Mouse (Mus musculus) midbrain, embryonic 14.5 days (tissue): Measurements from ENCODE around the gene Krtap3-2. TPM values are rescaled to one million over a fixed set of nuclear protein-coding genes. Genes with fewer than 3 reads are reported as not detected.
A peak's percentile ranks its signal among the peaks of the same experiment; 100 is the strongest.

ENCODE experiments used
- ATAC-seq: fragments of 200-750 bp; cut with Nextera tagmentation; 2 replicates; pipeline ENCODE4 v1.8.0; 2017; ENCODE audit warnings: moderate number of reproducible peaks, moderate library complexity; ENCODE audit not compliant: low FRiP score, low TSS enrichment
- DNase-seq: peaks from one replicate; pipeline ENCODE4 v3.0.0-alpha.2; 2015
- H3K27ac ChIP-seq: fragments of 300-500 bp; sonication (generic); replicated peaks from 2 replicates; pipeline ENCODE4 v1.5.1; 2014; ENCODE audit warnings: mild to moderate bottlenecking, low read depth, low read length, moderate library complexity
- H3K27me3 ChIP-seq: fragments of 300-500 bp; sonication (generic); 2 replicates; pipeline ENCODE4 v1.6.1; 2014; ENCODE audit warnings: low read length, control low read depth, mixed read lengths; ENCODE audit not compliant: control insufficient read depth, insufficient read depth
- H3K36me3 ChIP-seq: fragments of 300-500 bp; sonication (generic); 2 replicates; pipeline ENCODE4 v1.6.1; 2014; ENCODE audit warnings: low read length, control low read depth; ENCODE audit not compliant: control insufficient read depth, insufficient read depth
- H3K4me1 ChIP-seq: fragments of 300-500 bp; sonication (generic); 2 replicates; pipeline ENCODE4 v1.6.1; 2014; ENCODE audit warnings: mild to moderate bottlenecking, antibody characterized with exemption, low read length, control low read depth; ENCODE audit not compliant: control insufficient read depth, insufficient read depth
- H3K4me2 ChIP-seq: fragments of 300-500 bp; sonication (generic); 2 replicates; pipeline ENCODE4 v1.6.1; 2014; ENCODE audit warnings: mild to moderate bottlenecking, low read length, moderate library complexity
- H3K4me3 ChIP-seq: fragments of 300-500 bp; sonication (generic); replicated peaks from 2 replicates; pipeline ENCODE4 v1.5.1; 2014; ENCODE audit warnings: low read depth, low read length
- H3K9ac ChIP-seq: fragments of 300-500 bp; sonication (generic); replicated peaks from 2 replicates; pipeline ENCODE4 v1.6.1; 2014; ENCODE audit warnings: mild to moderate bottlenecking, low read length, moderate library complexity
- H3K9me3 ChIP-seq: fragments of 300-500 bp; sonication (generic); 2 replicates; pipeline ENCODE4 v1.6.1; 2016; ENCODE audit warnings: low read length, control low read depth, mixed read lengths; ENCODE audit not compliant: control insufficient read depth
- WGBS: fragments of 180-500 bp; shearing (Covaris S2); extraction: QIAGEN DNeasy Blood & Tissue Kit; methylation state at CpG from one replicate; pipeline ENCODE4 v1.1.7; 2014; 5-methylcytosine and 5-hydroxymethylcytosine counted together
- polyA plus RNA-seq: library from polyadenylated mRNA; unstranded; fragments of >200 nt; fragmentation: Nextera tagmentation; extraction: Ambion mirVana; gene quantifications from 2 replicates; pipeline ENCODE4 v1.2.1, GENCODE M21; 2014

The Krtap3-2 gene
- polyA plus RNA-seq, 1 experiment from 2014 or later = not detected

DNA sequence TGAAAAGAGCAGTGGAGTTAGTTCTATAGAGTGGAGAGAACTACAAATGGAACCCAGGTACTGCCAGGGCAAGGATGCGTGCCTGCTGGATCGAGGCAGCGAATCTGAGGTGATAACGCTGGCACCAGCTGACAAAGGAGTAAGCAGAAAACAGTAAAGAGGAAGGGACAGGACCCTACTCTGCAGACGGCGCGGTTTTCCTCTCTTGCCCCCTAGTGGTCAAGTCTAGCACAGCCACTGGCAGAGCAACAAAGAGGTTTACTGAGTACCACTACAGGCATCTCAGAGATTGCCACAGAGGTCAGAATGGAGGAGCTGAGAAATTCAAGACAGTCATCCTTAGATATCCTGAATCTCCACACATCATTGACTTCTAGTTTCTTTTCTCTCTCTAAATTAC lies 17.5 kb upstream of the Krtap3-2 start:
- H3K9me3 ChIP-seq = no peaks in the 10 kb centered on the region
- H3K27me3 ChIP-seq = no peaks in the 10 kb centered on the region
- DNase-seq = peak; percentile 89
- no peaks in the 10 kb centered on the region for H3K36me3 ChIP-seq
- H3K4me2 ChIP-seq = peak overlapping the region; percentile 45
- no peaks in the 10 kb centered on the region for H3K4me1 ChIP-seq
- no peak overlapping the region for H3K27ac ChIP-seq
- ATAC-seq = no peak; the same call in 1 of the 2 replicates
- 2% methylated on average over 7 of the region's 7 CpGs for WGBS
- no peak overlapping the region for H3K4me3 ChIP-seq
- H3K9ac ChIP-seq = 0 out of 2 replicates have a peak overlapping the region, but pooled peaks have one; percentile 21

DNA sequence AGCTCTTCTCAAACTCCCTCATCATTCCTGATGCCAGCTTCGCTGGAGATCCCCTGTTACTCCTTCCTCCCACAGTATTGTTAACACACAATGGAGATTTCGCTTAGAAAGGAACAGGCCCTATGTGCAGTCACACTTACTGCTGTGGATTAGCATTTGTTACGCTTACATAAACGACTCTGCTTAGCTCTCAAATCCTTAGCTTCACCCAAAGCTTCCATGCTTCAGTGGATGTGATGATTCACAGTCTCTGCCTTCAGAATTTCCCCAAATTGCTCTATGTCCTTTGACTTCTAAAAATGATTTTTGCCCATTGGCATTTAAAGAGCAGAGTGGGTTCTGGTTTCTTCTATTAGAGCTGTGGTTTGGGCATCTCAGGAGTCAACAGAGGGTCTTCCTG lies 16.5 kb upstream of the Krtap3-2 start:
- WGBS = 4% methylated on average over 4 of the region's 4 CpGs
- Histone ChIP-seq H3K27ac (no peak overlapping the region), H3K9me3 (no peaks in the 10 kb centered on the region), H3K4me2 (no peak overlapping the region), H3K27me3 (no peaks in the 10 kb centered on the region), H3K9ac (no peak overlapping the region), H3K36me3 (no peaks in the 10 kb centered on the region), H3K4me1 (no peaks in the 10 kb centered on the region), H3K4me3 (no peak overlapping the region)
- ATAC-seq = no peak
- DNase-seq = peak; percentile 2

DNA sequence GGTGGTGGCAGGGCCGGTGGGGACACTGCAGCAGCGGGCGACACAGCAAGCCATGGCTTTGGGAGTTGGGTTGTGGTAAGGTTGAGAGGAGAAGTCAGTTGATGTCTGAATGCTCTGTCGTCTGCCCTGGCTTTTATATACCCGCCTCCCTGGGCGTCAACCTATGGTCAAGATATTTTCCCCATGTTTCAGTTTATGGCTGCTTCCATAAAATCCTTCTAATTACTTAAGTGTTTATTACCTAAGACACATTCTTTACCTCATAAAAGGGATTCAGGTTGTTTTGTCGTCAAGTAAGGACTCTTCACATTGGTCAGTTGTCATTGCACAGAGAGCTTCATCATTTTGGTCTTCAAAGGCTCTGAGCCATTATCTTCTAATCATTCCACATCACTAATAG lies 9.9 kb upstream of the Krtap3-2 start, which contains the start of gene Krtap3-1:
TSS of gene Krtap3-1 (minus strand) at position 101 of the 400 bp plus-strand sequence.
- WGBS = 96% methylated on average over 7 of the region's 7 CpGs
- ATAC-seq = no peak
- Histone ChIP-seq H3K4me1 (no peaks in the 10 kb centered on the region), H3K36me3 (no peaks in the 10 kb centered on the region), H3K27me3 (no peaks in the 10 kb centered on the region), H3K9ac (no peak within 1 kb of the TSS), H3K4me2 (no peak within 1 kb of the TSS), H3K27ac (no peak within 1 kb of the TSS), H3K4me3 (no peak within 1 kb of the TSS), H3K9me3 (no peaks in the 10 kb centered on the region)
- no peak for DNase-seq

DNA sequence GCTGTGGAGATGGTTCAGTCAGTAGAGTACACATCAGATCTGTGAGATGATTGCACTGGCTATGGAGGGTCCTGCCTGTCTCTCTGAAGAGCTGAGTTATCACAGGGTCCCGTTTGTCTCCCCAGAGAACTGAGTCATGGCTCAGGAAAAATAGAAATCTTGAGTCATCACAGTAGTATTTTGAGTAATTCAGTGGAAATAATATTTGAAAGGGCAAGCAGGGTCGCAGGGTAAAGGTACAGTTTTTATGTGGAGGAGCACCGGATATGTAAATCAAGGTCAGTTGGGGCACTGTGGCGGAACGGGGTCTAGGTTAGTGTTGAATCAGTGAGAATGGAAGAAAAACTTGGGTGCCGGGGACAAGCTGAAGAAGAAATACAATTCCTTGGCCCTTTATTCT lies 5.9 kb upstream of the Krtap3-2 start:
- H3K27ac ChIP-seq = no peak overlapping the region
- no peak for ATAC-seq
- no peak for DNase-seq
- H3K9me3 ChIP-seq = no peaks in the 10 kb centered on the region
- H3K4me1 ChIP-seq = no peaks in the 10 kb centered on the region
- no peaks in the 10 kb centered on the region for H3K36me3 ChIP-seq
- no peak overlapping the region for H3K4me2 ChIP-seq
- no peak overlapping the region for H3K9ac ChIP-seq
- H3K4me3 ChIP-seq = no peak overlapping the region
- 84% methylated on average over 6 of the region's 6 CpGs for WGBS
- H3K27me3 ChIP-seq = no peaks in the 10 kb centered on the region

DNA sequence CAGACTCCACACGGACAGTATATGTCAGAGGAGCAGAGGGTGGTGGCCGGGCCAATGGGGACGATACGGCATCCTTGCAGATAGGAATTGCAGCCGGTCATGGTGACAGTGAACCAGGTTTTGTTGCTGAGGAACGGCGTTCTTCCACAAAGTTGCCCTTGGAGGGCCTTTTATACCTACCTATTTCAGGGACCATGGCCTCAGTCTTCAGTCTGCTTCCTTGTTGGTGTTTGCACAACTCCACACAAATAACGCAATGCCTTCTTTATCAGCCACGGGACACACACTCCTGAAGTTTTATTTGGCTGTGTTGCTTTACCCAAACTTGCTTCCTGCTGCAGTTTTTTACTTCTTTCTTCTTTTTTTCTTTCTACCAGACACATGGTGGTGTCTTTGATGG lies 2.7 kb upstream of the Krtap3-2 start, which contains the start of gene Gm11939:
TSS of gene Gm11939 (minus strand) at position 101 of the 400 bp plus-strand sequence.
- ATAC-seq (no peak), DNase-seq (no peak)
- no peaks in the 10 kb centered on the region for H3K4me1 ChIP-seq
- H3K36me3 ChIP-seq = no peaks in the 10 kb centered on the region
- WGBS = 91% methylated on average over 9 of the region's 9 CpGs
- H3K4me2 ChIP-seq = no peak within 1 kb of the TSS
- H3K27me3 ChIP-seq = no peaks in the 10 kb centered on the region
- H3K9ac ChIP-seq = no peak within 1 kb of the TSS
- no peak within 1 kb of the TSS for H3K4me3 ChIP-seq
- no peak within 1 kb of the TSS for H3K27ac ChIP-seq
- no peaks in the 10 kb centered on the region for H3K9me3 ChIP-seq

DNA sequence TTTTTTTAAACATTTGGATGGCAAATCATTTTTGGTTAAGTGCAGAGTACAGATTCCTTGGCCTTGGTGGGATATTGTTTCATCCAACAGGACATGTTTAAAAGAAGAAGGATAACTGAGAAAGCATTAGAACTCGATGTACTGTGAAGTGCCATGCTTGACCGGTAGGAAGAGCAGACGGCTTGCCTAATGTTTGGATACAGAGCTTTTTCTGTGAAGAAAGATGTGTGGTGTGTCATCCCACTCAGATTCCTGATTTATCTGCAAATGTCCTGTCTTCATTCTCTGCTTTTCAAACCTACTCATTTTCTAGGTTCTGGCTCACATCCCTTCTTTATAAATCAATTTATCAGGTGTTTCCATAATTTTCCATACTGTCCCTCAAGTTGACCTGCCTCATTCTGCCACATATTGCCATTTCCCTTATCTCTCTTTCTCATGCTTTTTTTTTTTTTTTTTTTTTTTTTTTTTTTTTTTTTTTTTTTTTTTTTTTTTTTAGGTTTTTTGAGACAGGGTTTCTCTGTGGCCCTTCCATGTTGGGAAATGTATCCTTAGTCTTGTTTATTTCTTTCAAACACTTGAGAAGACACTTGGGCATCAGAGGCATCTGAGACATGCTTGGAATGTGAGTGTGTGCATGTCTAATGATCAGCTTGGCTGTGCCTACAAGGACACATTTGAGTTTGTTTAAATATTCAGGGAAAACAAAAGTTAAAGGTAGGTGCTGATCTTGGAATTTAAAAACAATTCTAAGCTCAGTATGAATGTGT lies 1.5 kb upstream of the Krtap3-2 start:
- no peaks in the 10 kb centered on the region for H3K36me3 ChIP-seq
- H3K4me2 ChIP-seq = no peak overlapping the region
- H3K4me1 ChIP-seq = no peaks in the 10 kb centered on the region
- no peak overlapping the region for H3K9ac ChIP-seq
- DNase-seq (no peak), ATAC-seq (no peak)
- H3K27me3 ChIP-seq = no peaks in the 10 kb centered on the region
- 85% methylated on average over 3 of the region's 3 CpGs for WGBS
- H3K27ac ChIP-seq = no peak overlapping the region
- H3K9me3 ChIP-seq = no peaks in the 10 kb centered on the region
- H3K4me3 ChIP-seq = no peak overlapping the region

DNA sequence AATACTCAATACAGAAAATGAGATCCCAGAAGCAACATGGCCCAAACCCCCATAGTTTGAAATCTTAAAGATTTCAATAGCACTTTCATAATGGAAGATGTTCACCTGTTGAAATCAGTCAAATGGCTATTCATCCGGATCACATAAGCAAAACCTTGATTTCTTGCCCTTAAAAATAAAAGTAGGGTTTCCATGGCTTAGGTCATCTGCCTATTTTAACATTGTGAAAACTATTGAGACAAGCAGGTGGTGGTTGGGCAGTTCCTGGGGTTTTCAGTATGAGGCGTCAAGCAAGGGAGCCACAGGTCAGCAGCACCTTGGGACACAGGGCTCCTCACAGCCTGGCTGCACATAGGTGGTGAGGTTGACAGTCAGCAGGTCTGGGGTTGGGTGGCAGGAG lies 458 bp downstream of the Krtap3-2 start:
- Histone ChIP-seq H3K36me3 (no peaks in the 10 kb centered on the region), H3K4me3 (no peak overlapping the region), H3K9me3 (no peaks in the 10 kb centered on the region), H3K4me1 (no peaks in the 10 kb centered on the region), H3K27me3 (no peaks in the 10 kb centered on the region), H3K27ac (no peak overlapping the region), H3K4me2 (no peak overlapping the region), H3K9ac (no peak overlapping the region)
- DNase-seq (no peak), ATAC-seq (no peak)
- 86% methylated on average over 2 of the region's 2 CpGs for WGBS

DNA sequence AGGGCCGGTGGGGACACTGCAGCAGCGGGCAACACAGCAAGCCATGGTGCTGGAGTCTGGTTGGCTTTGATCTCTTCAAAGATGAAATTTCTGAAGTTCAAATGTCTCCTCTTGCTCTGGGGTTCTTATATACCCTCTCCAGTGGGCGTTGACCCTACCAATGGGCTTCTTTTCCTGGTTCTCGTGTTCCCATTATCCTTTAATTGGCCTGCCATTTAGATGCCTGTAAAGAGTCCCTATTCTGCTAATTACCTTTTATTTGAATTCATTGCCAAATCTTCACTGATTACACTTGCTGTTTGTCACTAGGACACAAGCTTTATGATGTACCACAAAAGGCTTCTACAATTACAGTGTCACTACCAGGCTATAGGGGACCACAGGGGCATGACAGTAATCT lies 5.9 kb downstream of the Krtap3-2 start, which contains the start of gene Krtap3-3:
TSS of gene Krtap3-3 (minus strand) at position 101 of the 400 bp plus-strand sequence.
- no peak for ATAC-seq
- H3K9me3 ChIP-seq = no peaks in the 10 kb centered on the region
- H3K9ac ChIP-seq = no peak within 1 kb of the TSS
- 86% methylated on average over 4 of the region's 4 CpGs for WGBS
- H3K27ac ChIP-seq = no peak within 1 kb of the TSS
- H3K27me3 ChIP-seq = no peaks in the 10 kb centered on the region
- H3K4me3 ChIP-seq = no peak within 1 kb of the TSS
- H3K4me2 ChIP-seq = no peak within 1 kb of the TSS
- H3K36me3 ChIP-seq = no peaks in the 10 kb centered on the region
- no peaks in the 10 kb centered on the region for H3K4me1 ChIP-seq
- DNase-seq = no peak

DNA sequence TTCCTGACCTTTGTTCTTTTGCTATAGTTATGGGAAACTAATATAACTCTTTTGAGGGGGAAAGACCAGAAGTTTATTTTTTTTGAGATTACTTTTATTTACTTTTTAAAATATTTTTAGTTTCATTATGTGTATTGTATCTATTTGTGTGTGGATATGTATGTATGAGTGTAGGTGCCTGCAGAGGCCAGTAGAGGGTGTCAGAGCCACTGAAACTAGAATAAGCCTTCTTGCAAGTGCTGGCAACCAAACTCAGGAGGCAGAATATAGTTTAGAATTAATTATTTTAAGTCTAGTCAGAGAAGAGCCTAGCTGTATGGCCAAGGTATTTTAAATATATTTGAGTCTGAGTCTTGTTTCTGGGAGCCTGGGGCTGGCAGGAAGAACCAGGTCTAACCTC lies 8.8 kb downstream of the Krtap3-2 start:
- Histone ChIP-seq H3K9me3 (no peaks in the 10 kb centered on the region), H3K27me3 (no peaks in the 10 kb centered on the region), H3K36me3 (no peaks in the 10 kb centered on the region), H3K4me3 (no peak overlapping the region), H3K9ac (no peak overlapping the region), H3K4me2 (no peak overlapping the region), H3K4me1 (no peaks in the 10 kb centered on the region), H3K27ac (no peak overlapping the region)
- ATAC-seq = no peak
- no peak for DNase-seq
